Mouse (Mus musculus) cerebellum, postnatal 4 days (tissue): ENCODE measurements around the gene Parl.

Experiments used
- DNase-seq, 2 experiments: peaks; one replicate each; pipeline ENCODE4 v3.0.0; 2022; ENCODE audit warnings: low spot score in 2 of 2, mixed read lengths in 1 of 2

Gene Parl

GRCm38 (mm10) chr16:20237426-20237825 lies 64.8 kb downstream of the Parl start:
- DNase-seq: peak in 1 of 2 experiments; percentile 15

- DNase-seq: no peak
Measured at GRCm38 (mm10) chr16:20234406-20234805, 67.8 kb downstream of the Parl start.
